Mouse (Mus musculus): ENCODE results near the gene Adamts12.

Adamts12 gene

DNA sequence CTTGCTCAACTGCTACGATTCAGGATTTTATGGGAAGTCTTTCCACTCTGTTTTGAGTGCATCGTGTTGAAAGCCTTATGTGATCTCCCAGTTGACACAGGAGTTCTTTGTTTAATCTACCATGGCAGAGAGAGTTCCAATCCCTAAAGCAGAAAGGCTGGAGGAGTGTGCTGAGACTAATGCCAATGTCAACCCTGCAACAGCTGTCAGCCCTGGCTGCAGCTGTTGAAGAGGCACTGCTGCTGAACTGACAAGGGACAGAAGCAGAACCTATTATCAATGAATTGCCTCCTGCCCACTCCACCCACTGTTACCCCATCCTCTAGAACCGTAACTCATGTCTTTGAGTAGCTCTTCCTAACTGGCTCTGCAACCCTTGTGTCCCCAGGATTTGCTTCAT lies 101.3 kb downstream of the Adamts12 start:
- DNase-seq, result no peak

DNA sequence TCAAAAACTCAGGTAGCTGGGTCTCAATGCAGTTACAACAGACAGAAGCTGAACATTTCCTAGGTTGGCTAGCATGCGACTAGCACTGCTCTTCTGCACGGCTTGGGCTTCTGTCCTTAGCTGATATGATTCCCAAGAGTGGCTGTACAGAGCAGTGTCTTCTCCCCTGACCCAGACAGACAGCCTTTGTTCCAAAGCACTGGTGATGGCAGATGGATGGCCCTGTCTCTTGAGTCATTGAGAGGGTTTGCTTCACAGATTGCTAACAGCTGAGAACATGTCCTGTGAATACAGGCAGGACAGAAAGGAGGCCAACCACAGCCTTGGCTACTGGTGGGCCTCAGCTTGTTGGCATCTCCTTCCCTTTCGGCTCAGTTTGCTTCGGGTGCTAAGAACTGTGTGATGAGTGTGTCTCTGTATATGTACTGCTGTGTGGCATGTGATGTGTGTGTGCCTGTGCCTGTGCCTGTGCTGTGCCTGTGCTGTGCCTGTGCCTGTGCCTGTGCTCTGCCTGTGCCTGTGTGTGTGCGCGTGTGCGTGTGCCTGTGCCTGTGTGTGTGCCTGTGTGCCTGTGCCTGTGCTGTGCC lies 109.4 kb downstream of the Adamts12 start:
- DNase-seq, result no peak

- DNase-seq, result no peak
These were observed 110.3 kb downstream of the Adamts12 start for GRCm38 (mm10) chr15:11174842-11175241.

DNA sequence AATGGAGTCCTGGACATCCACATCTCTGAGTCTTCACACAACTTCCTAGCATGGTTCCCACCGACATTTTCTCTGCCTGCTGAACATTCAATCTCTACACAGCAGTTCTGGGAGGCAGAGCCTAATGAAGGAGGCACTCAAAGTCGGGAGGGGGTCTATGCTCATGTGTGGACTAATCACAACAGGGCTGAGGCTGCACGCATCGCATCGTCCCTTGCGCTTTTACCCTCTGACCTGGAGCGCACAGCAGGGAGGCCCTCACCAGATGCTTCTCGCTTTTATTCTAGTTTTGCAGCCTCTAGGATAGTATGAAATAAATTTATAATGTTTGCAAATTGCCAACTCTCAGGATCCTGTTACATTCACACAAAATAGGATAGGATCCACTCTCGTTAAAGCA lies 112.9 kb downstream of the Adamts12 start:
- DNase-seq, result no peak

DNA sequence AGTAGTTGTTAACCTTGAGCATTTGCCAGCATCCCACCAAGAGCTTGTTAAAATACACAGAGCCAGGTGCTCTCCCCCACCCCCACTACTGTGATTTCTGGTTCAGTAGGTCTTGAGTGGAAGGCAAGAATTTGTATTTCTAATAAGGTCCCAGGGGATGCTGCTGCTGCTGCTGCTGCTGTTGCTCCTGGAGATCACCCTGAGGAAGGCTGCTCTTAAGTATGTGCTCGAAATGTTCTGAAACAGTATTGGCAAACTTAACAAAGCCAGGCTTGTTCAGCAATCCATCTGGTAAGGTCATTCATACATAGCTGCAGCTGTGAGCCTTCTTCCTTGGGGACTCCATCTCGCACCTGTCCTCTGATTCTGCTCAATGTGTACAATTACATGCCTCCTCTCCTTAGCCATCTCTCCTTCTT lies 115.2 kb downstream of the Adamts12 start:
- no peak for DNase-seq

GRCm38 (mm10) chr15:11186711-11187110 lies 122.1 kb downstream of the Adamts12 start:
- DNase-seq, result peak; percentile 12 to 56

DNA sequence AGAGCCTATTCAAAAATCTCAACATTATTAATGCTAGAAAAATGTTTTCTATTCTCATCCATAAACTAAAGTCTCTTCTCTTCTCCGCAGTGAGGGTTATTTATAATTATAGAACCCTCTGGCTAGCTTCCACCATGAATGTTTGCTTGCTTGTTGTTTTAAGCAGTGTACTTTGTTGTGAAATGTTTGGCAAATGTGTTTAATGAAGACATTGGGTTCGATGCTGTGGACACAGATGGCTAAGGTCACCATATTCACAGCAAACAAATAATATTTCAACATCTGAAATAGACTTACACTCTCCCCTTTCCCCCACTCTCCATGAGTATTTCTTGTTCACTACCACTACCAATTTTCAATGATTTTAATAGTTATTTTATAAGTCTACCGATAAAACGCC lies 125.9 kb downstream of the Adamts12 start:
- no peak for DNase-seq

DNA sequence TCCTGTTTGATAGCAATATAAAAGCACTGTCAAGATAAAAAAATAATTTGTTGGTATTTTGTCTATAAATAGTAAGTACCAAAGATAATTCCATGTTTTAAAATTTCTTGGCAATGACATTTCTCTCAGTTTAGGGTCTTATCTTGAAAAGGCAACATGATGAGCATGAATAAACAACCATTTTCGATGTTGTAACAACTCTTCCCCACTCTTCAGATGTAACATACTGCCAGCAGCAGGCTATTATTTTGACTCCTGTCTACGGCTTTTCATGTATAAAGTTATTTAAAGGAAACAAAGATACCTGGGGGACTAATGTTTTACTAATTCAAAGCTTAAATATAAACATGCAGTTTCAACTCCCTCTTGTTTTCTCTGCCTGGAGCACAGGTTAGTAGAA lies 128.2 kb downstream of the Adamts12 start:
- no peak for DNase-seq

GRCm38 (mm10) chr15:11197051-11197450 lies 132.5 kb downstream of the Adamts12 start:
- DNase-seq, result no peak

GRCm38 (mm10) chr15:11198246-11198795 lies 133.7 kb downstream of the Adamts12 start:
- no peak for DNase-seq

- no peak for DNase-seq
These were observed 138.5 kb downstream of the Adamts12 start for GRCm38 (mm10) chr15:11203084-11203483.

DNA sequence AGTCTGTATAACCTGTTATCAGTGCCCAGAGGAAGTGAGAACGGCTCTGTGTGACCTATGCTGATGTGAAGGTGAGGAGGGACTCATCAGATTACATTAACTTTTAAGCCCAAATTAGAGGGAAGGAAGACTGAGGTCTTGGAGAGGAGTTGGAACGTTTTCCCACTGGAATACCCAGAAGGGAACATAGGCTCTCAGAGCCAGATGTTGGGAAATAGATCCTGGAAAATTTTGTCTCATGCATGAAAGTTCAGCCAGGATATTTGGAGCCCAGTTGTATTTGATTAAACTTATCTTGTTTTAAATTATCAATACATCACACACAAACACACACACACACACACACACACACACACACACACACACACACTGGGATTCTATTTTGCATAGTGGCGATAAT lies 140.3 kb downstream of the Adamts12 start:
- no peak for DNase-seq

- no peak for DNase-seq
These were observed 146.4 kb downstream of the Adamts12 start for GRCm38 (mm10) chr15:11210976-11211375.

DNA sequence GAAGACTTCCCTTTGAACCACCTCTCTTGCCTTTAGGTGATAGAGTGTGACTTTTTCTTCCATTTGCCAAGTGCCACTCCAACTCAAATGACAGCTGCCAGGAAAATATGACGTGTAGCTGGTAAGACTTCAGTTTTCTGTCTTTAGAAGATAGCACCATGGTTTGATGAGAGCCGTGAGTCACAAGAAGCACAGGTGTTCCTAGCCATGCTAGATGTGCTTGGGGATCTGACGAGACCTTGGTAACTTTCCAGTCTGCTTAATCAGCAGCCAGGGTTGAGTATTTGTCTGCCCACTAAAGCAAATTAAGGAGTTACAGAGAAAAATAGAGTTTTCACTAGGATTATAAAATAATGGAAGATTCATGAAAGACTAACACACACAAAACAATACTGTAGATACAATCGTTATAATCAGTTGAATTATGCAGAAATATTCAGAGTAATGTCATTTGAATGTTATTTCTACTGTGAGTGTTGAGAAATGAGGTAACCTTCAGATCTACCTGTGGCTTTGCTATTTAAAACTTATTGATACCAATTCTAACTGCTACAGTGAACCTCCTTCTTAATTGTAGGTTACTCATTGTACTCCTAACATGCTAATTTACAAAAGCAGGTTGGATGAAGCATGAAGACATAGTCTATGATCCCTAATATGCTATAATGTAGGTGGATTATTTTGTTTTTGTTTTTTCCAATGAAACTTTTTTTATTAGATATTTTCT lies 169.5 kb downstream of the Adamts12 start:
- no peak for DNase-seq

GRCm38 (mm10) chr15:11240406-11240805 lies 175.8 kb downstream of the Adamts12 start:
- no peak for DNase-seq

DNA sequence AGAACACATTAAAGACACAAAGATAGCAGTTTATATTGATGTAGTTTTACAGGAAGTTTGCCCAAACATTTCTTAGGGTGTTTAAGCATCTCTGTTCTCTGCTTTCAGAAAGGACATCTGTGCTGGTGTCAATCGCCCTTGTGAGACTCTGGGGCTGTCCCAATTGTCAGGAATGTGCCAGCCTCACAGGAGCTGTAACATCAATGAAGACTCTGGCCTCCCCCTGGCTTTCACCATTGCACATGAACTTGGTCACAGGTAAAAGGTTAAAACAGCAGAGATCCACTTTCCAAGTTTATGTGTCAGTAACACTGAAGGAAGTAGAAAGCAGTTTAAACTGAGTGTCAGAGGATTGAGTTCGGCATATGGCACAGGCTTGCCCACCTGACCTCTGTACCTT lies 176.7 kb downstream of the Adamts12 start:
- DNase-seq, result no peak

DNA sequence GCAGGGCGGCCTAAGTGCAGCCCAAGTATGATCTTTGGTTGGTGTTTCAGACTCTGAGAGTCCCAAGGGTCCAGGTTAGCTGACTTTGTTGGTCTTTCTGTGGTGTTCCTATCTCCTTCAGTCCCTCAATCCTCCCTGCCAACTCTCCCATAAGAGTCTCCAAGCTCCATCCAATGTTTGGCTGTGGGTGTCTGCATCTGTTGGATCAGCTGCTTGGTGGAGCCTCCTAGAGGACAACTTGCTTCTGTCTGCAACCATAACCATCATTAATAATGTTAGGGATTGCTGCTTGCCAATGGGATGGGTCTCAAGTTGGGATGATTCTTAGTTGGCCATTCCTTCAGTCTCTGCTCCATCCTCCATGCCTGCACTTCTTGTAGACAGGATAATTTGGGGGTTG lies 181.8 kb downstream of the Adamts12 start:
- no peak for DNase-seq

DNA sequence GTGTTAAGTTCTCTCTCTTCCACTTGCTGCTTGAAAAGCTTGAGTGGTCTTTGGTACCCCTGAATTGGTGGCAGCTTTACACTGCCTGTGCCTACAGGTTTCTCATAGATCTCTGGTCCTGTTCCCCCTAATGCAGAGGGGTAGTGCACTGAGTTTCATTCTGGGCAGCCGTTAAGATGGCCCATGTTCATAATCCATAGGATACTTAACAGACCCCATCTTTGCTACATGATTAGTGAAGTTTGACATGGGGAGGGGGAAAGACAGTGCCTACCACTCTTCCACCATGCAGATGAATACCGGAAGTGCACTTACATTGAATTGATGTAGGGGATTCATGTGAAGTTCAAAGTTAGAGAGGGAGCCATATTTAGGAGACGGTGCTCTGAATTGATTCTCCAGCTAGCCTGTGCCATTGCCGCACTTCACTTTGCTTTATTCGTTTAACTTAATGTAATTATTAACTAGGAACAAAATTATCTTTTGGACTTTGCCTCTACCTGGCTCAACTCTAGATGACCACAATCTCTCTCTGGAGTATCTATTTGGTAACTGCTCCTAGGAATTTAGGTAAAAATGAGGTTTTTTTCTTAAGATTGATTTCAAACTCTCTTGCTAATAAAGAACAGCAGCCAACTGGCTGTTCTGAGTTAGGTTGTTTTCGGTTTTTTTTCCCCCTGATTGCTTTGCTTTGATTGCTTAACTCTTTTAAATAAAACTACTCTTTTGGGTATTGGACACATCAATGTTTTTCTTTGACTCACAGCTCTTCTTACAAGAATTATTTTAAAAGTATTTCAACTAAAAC lies 214.9 kb downstream of the Adamts12 start:
- DNase-seq, result peak in 1 of 2 experiments; percentile 17

- no peak for DNase-seq
These were observed 216.2 kb downstream of the Adamts12 start for GRCm38 (mm10) chr15:11280689-11281264.

- no peak for DNase-seq
These were observed 218.6 kb downstream of the Adamts12 start for GRCm38 (mm10) chr15:11283171-11283570.

DNA sequence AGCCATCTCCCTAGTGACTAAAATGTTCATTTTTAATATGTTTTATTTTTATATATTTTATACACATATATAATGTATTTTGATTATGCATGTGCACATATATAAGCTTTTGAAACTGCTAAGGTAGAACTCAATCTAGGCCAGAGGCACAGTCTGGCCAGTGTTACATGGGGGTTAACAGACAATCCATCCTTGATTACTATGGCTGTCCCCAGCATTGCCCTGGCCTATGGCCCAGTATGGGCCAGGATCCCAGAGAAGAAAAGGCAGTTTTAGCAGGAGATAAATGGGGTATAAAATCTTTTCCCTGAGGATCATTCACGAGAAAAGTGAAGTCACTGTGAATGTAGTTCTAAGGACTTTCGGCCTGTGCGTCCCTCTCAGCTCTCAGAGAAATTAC lies 223.2 kb downstream of the Adamts12 start:
- no peak for DNase-seq

- no peak for DNase-seq
These were observed 227.7 kb downstream of the Adamts12 start for GRCm38 (mm10) chr15:11292246-11292645.

DNA sequence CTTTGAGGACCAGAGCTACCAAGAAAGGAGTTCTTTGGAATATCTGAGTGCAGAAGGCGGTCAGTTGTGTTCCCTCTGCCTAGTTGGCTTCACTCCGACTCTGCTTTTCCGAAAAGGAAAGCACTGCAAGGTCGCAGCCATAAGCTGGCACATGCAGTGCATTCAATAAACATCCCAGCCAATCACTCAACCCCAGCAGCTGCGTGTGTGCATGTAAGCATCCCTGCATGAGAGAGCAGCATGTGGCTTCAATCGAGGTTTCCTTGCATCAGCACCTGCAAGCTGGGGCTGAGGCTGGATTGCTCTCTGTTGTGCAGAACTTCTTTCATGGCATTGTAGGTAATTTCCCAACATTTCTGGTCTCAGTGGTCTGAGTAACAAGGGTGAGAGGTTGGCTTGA lies 230.4 kb downstream of the Adamts12 start:
- DNase-seq, result no peak
